Mouse (Mus musculus) urinary bladder, postnatal 14 days (tissue): Measurements from ENCODE around the gene Olfr1224-ps1.
"Not testable (repeated sequence)": the region's sequence is repeated elsewhere in the genome, so short reads cannot be mapped to it uniquely, and the experiment has no call there.

Source experiments
- DNase-seq: peaks from one replicate; pipeline ENCODE4 v3.0.0; 2021; ENCODE audit warnings: low spot score

Gene Olfr1224-ps1

DNA sequence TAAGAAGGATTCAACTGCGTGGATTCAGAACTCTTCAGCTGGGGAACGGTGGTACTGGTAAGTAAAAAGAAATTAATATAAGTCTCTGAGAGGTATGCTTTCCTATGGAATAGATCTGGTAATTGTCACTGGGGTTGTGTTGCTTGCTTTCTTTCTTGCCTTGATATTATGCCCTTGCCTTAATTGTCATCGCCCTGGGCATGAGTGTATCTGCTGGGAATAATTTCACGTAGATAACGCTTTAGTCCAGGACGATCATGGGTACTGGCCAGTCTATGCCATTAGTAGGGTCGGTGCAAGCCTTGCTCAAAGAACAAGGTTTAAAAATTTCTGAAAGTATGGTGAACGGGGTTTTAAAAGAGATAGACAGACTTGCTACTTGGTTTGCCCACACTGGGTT lies at the start of gene Olfr1224-ps1:
Olfr1224-ps1 (minus strand) TSS at position 101 of the 400 bp plus-strand sequence.
- DNase-seq, result not testable (repeated sequence)

DNA sequence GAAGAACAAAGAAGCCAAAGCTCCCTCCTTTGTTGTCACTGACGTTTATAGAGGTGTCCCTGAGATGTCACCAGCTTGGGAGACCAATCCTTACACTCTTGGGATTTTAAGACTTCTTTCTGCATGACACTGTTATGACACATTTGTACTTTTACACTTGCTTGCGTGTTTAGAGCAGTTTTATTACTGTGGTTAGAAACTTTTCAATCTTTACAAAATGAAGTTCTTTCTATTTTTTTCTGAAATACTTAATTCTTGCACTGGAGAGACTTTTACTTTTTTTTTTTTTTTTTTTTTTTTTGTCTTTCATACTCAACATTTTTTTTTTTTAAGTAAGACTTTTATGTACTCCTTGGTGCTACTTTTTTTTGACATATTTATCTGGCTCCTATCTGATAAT lies 36.1 kb upstream of the Olfr1224-ps1 start, which contains the start of gene Olfr1226:
Olfr1226 (minus strand) TSS at position 101 of the 400 bp plus-strand sequence.
- no peak for DNase-seq

GRCm38 (mm10) chr2:89196325-89196982 lies 32.6 kb upstream of the Olfr1224-ps1 start:
- DNase-seq, result no peak

GRCm38 (mm10) chr2:89174569-89174968 lies 10.7 kb upstream of the Olfr1224-ps1 start, which contains the start of gene Olfr1225:
Olfr1225 (minus strand) TSS chr2:89174669.
- no peak for DNase-seq

- DNase-seq, result not testable (repeated sequence)
Measured at GRCm38 (mm10) chr2:89164711-89165110, 820 bp upstream of the Olfr1224-ps1 start.

- DNase-seq, result no peak
Measured at GRCm38 (mm10) chr2:89151460-89151859, 12.4 kb downstream of the Olfr1224-ps1 start, which contains the start of gene Olfr1223. Olfr1223 (minus strand) TSS chr2:89151560.

- no peak for DNase-seq
Measured at GRCm38 (mm10) chr2:89132954-89133353, 30.9 kb downstream of the Olfr1224-ps1 start, which contains the start of gene Olfr1222. Olfr1222 (minus strand) TSS chr2:89133054.

GRCm38 (mm10) chr2:89117183-89117582 lies 46.7 kb downstream of the Olfr1224-ps1 start, which contains the start of gene Olfr1221:
Olfr1221 (minus strand) TSS chr2:89117283.
- no peak for DNase-seq

DNA sequence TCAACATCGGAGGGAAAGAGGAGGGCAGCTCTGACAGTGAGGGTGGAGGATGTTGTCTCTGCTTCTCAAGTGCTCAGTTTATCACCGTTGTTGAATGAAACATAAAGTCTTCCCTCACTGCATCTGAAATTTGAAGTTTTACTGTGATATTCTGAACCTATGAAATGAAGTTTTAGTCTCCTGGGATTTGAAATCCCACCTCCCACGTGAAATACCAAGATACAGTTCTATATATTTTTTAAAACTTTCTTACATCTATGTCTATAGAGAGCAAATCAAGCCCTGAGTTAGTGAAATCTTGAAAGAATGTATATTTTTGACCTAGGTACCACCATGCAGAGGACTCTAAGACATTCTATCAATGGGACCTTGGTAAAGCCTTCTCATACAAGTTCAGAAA lies 57.2 kb downstream of the Olfr1224-ps1 start, which contains the start of gene Olfr1220:
Olfr1220 (minus strand) TSS at position 101 of the 400 bp plus-strand sequence.
- no peak for DNase-seq

DNA sequence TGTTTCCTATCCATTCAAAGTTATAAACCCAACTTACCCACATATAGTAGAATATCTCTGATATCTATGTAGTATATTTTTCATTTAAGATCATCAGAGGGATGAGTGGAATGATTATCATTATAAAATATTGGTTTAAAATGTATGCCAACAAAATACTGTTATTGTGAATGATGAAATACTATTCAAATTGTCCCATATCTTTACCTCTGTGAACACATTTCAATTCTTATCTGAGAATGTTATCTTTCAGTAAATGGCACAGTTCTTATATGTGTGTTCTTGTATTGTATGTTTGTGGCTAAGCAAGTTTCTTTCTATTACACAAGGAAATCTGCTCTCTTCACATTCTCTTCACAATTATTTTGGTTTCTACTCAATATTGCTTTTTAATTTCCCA lies 58.2 kb downstream of the Olfr1224-ps1 start:
- DNase-seq, result no peak
